ENCODE assay signal across 8 mouse cellular contexts in genomic region chr15:8884608-8885467, GRCm38 (mm10).
DNase-seq lines count a peak whose midpoint lies in the region; ATAC-seq lines count a peak whose summit lies in the region.

No protein-coding gene starts in this region.

- 0 out of 2 replicates have a peak overlapping the region, but pooled peaks have one; percentile 7 for H3K4me2 ChIP-seq in forebrain, embryonic 13.5 days
- peak overlapping the region; percentile 58 for H3K4me2 ChIP-seq in limb, embryonic 13.5 days (replicated peaks)

- H3K9ac ChIP-seq in forebrain, embryonic 13.5 days: no peak overlapping the region
- no peak overlapping the region for H3K9ac ChIP-seq in limb, embryonic 13.5 days

- peak; percentile 69 for ATAC-seq in forebrain, embryonic 13.5 days
- ATAC-seq in limb, embryonic 13.5 days (ENCODE audit: low FRiP score, low read depth): peak; percentile 76

- peak; percentile 20 for DNase-seq in layer of hippocampus, adult 11-12 months (ENCODE audit: low spot score)
- no peak for DNase-seq in layer of hippocampus, postnatal 25 days (ENCODE audit: extremely low spot score in 1 of 2, low spot score in 1 of 2)
- DNase-seq in ZHBTc4 (ENCODE audit: low read depth, low spot score): peak; percentile 33
- DNase-seq in urinary bladder, postnatal 14 days (ENCODE audit: low spot score): no peak
- no peak for DNase-seq in ovary, postnatal 14 days (ENCODE audit: low spot score)
- no peak for DNase-seq in thymus, postnatal 4 days

- H3K27me3 ChIP-seq in forebrain, embryonic 13.5 days: no peaks in the 10 kb centered on the region
- no peaks in the 10 kb centered on the region for H3K27me3 ChIP-seq in limb, embryonic 13.5 days

- no peak overlapping the region for H3K27ac ChIP-seq in forebrain, embryonic 13.5 days
- no peak overlapping the region for H3K27ac ChIP-seq in limb, embryonic 13.5 days

- 50% methylated on average over 18 of the region's 18 CpGs for WGBS in forebrain, embryonic 13.5 days
- WGBS in limb, embryonic 13.5 days: 21% methylated on average over 18 of the region's 18 CpGs

- H3K36me3 ChIP-seq in forebrain, embryonic 13.5 days (ENCODE audit: poor library complexity, severe bottlenecking): no peaks in the 10 kb centered on the region
- H3K36me3 ChIP-seq in limb, embryonic 13.5 days: no peaks in the 10 kb centered on the region

- H3K9me3 ChIP-seq in forebrain, embryonic 13.5 days (replicated peaks): no peaks in the 10 kb centered on the region
- no peaks in the 10 kb centered on the region for H3K9me3 ChIP-seq in limb, embryonic 13.5 days

- no peaks in the 10 kb centered on the region for H3K4me1 ChIP-seq in forebrain, embryonic 13.5 days
- H3K4me1 ChIP-seq in limb, embryonic 13.5 days: peaks cover 13% of the 10 kb centered on the region

- no peak overlapping the region for H3K4me3 ChIP-seq in forebrain, embryonic 13.5 days
- H3K4me3 ChIP-seq in limb, embryonic 13.5 days: peak overlapping the region; percentile 26

Comparison
In these comparisons a context has a peak if more than half of its experiments do, and no peak if none do; other contexts are left out.
1. DNase-seq: peak in layer of hippocampus, adult 11-12 months (single experiment) and ZHBTc4 (single experiment); none in layer of hippocampus, postnatal 25 days (0 of 2), urinary bladder, postnatal 14 days (single experiment), ovary, postnatal 14 days (single experiment) and thymus, postnatal 4 days (single experiment).